Mouse (Mus musculus): Measurements from ENCODE around the gene Glod5. TPM values are rescaled to one million over a fixed set of nuclear protein-coding genes. Genes with fewer than 3 reads are reported as not detected.
"Not testable (repeated sequence)": the region's sequence is repeated elsewhere in the genome, so short reads cannot be mapped to it uniquely, and the experiment has no call there.

Gene Glod5
- 3.6 and 3.8 TPM in 2 replicates for polyA plus RNA-seq (2015; fragmentation: Nextera tagmentation; extraction: Ambion mirVana)

DNA sequence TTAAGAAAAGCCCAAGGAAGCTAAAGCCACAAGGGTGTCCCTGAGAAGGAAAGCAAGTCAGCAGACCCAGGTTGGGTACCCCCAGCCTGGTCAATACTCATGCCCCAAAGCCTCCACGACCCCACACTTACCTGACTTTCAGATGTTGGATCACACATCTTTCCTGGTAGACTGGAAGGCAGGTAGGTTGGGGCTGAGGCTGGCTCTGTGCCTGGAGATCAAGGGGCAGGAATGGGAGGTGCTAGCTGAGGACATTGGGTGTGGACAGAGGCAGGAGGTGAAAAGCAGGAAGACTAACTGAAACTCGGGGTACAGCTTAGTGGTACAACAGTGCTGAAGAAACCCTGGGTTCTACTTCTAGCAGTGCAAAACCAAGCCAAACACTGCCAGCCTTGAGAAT, at the start of gene Glod5:
Gene Glod5 (minus strand): TSS at position 207 of the 400 bp plus-strand sequence.
- Histone ChIP-seq H3K9ac (no peak within 1 kb of the TSS), H3K4me3 (replicated peaks) (no peak within 1 kb of the TSS), H3K9me3 (no peaks in the 10 kb centered on the region), H3K27me3 (replicated peaks) (no peaks in the 10 kb centered on the region), H3K4me2 (replicated peaks) (no peak within 1 kb of the TSS), H3K27ac (no peak within 1 kb of the TSS), H3K4me1 (replicated peaks) (no peaks in the 10 kb centered on the region), H3K36me3 (no peaks in the 10 kb centered on the region)
- 72% methylated on average over 2 of the region's 2 CpGs for WGBS
- ATAC-seq = no peak

DNA sequence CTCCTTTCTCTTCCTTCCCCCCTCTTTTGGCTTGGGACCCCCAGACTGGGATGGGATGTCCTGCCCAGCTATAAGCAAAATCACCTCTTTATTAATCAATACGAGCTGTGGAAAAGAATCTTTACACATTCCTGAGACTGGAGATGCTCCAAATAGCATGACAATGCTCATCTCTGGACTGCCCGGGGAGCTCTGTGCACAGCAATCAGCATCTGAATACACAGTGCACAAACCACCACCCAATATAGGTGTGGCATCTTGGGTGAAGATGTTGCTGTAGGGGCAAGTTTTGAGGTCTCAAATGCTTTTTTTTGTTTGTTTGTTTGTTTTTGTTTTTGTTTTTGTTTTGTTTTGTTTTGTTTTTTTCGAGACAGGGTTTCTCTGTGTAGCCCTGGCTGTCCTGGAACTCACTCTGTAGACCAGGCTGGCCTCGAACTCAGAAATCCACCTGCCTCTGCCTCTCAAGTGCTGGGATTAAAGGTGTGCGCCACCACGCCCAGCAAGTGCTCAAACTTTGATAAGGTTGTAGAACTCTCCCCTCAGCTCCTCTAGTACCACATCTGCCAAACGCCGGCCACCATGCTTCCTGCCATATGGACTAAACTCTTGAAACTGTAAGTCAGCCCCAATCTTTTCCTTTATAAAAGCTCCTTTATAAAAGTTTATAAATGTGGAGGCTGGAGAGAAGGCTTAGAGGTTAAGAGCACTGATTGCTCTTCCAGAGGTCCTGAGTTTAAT, 32.9 kb upstream of the Glod5 start:
- not testable (repeated sequence) for H3K27me3 ChIP-seq (replicated peaks); H3K9me3 ChIP-seq; H3K36me3 ChIP-seq; H3K27ac ChIP-seq; ATAC-seq; H3K4me1 ChIP-seq (replicated peaks); H3K4me2 ChIP-seq (replicated peaks); H3K9ac ChIP-seq; H3K4me3 ChIP-seq (replicated peaks)
- WGBS = 84% methylated on average over 8 of the region's 8 CpGs

DNA sequence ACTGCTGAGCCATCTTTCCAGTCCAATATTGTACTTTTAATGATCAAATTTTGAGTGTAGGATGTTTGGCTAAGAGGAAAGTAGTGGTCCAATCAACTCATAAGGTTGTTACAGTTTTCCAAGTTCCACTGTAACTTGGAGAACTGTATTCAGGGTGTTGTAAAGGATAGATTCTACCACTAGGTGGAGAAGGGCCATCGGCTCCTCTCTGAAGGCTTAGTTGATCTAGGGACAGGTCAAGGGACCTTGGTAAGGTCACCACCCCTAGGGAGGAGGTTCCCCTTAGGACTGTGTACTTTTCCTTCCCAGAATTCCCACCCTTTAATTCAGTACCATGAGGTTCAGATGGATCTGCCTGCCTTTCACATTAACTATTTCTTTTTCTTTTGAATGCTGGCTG, 14.7 kb upstream of the Glod5 start:
- 50% methylated on average over 1 of the region's 1 CpGs for WGBS
- Histone ChIP-seq H3K4me2 (replicated peaks) (no peak overlapping the region), H3K27ac (no peak overlapping the region), H3K4me1 (replicated peaks) (no peaks in the 10 kb centered on the region), H3K27me3 (replicated peaks) (no peaks in the 10 kb centered on the region), H3K9me3 (no peaks in the 10 kb centered on the region), H3K4me3 (replicated peaks) (no peak overlapping the region), H3K36me3 (no peaks in the 10 kb centered on the region), H3K9ac (no peak overlapping the region)
- no peak for ATAC-seq

DNA sequence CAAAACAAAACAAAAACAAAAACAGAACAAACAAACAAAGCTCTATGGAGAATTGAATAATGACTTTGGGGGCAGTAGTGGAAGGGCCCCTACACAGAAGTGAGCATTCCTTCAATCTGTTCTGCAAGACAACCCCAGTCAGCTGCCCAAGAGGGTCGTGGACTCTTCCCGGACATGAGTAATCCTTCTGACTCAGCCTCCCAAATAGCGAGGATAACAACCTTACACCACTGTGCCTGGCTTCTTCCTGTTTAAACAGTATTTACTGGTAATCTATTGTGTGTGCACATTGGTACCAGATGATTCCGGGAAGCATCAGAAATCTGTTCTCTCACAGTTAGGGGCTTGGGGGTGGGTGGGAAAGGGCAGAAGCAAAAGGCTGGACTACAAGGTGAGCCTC, 8.5 kb upstream of the Glod5 start:
- Histone ChIP-seq H3K9ac (no peak overlapping the region), H3K4me3 (replicated peaks) (no peak overlapping the region), H3K4me1 (replicated peaks) (no peaks in the 10 kb centered on the region), H3K36me3 (no peaks in the 10 kb centered on the region), H3K27ac (no peak overlapping the region), H3K4me2 (replicated peaks) (no peak overlapping the region), H3K9me3 (no peaks in the 10 kb centered on the region), H3K27me3 (replicated peaks) (no peaks in the 10 kb centered on the region)
- WGBS = 56% methylated on average over 4 of the region's 4 CpGs
- no peak for ATAC-seq

DNA sequence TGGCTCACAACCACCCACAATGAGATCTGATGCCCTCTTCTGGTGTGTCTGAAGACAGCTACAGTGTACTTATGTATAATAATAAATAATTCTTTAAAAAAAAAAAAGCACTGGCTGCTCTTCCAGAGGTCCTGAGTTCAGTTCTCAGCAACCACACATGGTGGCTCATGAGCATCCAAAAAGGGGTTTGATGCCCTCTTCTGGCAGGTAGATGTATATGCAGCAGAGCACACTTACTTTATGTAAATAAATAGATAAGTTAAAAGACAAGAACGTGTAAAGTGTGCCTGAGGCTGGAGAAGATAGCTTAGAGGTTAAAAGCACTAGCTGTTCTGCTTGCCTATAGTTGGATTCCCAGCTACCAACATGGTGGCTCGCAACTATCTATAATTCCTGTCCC, 6.5 kb upstream of the Glod5 start:
- no peaks in the 10 kb centered on the region for H3K9me3 ChIP-seq
- no peak overlapping the region for H3K4me2 ChIP-seq (replicated peaks)
- no peaks in the 10 kb centered on the region for H3K36me3 ChIP-seq
- no peak overlapping the region for H3K9ac ChIP-seq
- H3K4me1 ChIP-seq (replicated peaks) = no peaks in the 10 kb centered on the region
- H3K4me3 ChIP-seq (replicated peaks) = no peak overlapping the region
- WGBS = 59% methylated on average over 2 of the region's 2 CpGs
- ATAC-seq = no peak
- no peak overlapping the region for H3K27ac ChIP-seq
- H3K27me3 ChIP-seq (replicated peaks) = no peaks in the 10 kb centered on the region

DNA sequence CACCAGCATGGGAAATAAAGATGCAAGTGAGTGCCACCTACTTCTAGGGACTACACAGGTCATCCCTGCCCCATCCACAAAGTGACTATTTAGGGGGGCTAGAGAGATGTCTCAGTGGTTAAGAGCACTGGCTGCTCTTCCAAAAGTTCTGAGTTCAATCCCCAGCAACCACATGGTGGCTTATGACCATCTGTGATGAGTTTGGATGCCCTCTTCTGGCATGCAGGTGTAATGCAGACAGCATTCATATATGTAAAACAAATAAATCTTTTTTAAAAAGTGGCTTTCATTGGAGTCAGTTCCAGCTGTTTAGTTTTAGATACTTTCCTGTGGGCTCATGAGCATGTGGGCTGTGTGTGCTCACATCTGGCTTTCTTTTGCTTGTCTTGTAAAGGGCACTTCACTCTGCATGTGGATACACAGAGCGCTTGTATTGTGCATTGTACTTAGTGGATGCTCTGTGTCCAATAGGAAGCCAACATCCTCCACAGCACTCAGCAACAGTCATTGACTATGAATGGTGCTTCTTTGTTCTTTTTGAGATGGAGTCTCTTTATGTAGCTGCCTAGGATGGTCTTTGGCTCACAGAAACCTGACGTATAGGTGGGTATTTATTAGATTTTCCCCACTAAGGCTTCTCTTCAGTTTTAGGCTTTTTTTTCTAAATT, 2.0 kb upstream of the Glod5 start:
- 81% methylated on average over 2 of the region's 2 CpGs for WGBS
- Histone ChIP-seq H3K4me1 (replicated peaks) (no peaks in the 10 kb centered on the region), H3K9ac (no peak overlapping the region), H3K9me3 (no peaks in the 10 kb centered on the region), H3K4me3 (replicated peaks) (no peak overlapping the region), H3K27ac (no peak overlapping the region), H3K4me2 (replicated peaks) (no peak overlapping the region), H3K27me3 (replicated peaks) (no peaks in the 10 kb centered on the region), H3K36me3 (no peaks in the 10 kb centered on the region)
- ATAC-seq = no peak

DNA sequence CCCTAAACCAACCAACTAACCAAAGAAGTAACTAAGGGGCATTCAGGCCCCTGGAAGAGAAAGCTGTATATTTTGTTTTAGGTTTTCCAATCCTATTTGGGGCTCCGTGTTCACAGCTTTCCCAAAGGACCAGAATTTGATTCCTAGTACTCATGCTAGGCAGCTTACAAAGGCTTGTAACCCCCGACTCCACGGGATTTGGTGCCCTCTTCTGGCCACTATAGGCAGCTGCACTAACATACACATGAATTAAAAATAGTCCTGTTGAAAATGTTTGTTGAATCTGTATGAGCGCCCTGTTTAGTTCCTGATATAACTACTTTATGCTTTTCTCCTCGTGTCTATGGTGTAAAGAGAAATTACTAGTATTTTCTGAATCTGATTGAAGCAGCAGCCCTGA, 1.1 kb downstream of the Glod5 start:
- Histone ChIP-seq H3K4me2 (replicated peaks) (no peak overlapping the region), H3K27ac (no peak overlapping the region), H3K27me3 (replicated peaks) (no peaks in the 10 kb centered on the region), H3K9me3 (no peaks in the 10 kb centered on the region), H3K4me1 (replicated peaks) (no peaks in the 10 kb centered on the region), H3K9ac (no peak overlapping the region), H3K4me3 (replicated peaks) (no peak overlapping the region), H3K36me3 (no peaks in the 10 kb centered on the region)
- no peak for ATAC-seq
- WGBS = 6% methylated on average over 5 of the region's 5 CpGs

DNA sequence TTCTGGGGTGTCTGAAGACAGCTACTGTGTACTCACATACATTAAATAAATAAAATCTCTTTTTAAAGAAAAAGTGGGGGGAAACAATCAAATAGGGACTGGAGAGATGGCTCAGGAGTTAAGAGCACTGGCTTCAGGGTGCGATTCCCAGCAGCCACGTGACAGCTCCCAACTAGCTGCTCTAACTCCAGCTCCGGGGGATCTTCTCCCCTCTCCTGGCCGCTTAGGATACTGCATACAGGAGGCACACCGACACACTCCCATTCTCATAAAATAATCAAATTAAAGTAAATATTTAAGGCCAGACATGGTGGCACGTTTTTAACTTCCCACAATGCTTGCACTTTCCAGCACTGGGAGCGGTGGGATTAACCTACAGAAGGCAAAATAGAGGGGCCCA, 2.6 kb downstream of the Glod5 start:
- not testable (repeated sequence) for H3K4me2 ChIP-seq (replicated peaks); H3K4me1 ChIP-seq (replicated peaks); H3K27me3 ChIP-seq (replicated peaks); H3K4me3 ChIP-seq (replicated peaks); H3K9ac ChIP-seq; H3K9me3 ChIP-seq; H3K36me3 ChIP-seq; ATAC-seq; H3K27ac ChIP-seq
- WGBS = 17% methylated on average over 7 of the region's 7 CpGs

DNA sequence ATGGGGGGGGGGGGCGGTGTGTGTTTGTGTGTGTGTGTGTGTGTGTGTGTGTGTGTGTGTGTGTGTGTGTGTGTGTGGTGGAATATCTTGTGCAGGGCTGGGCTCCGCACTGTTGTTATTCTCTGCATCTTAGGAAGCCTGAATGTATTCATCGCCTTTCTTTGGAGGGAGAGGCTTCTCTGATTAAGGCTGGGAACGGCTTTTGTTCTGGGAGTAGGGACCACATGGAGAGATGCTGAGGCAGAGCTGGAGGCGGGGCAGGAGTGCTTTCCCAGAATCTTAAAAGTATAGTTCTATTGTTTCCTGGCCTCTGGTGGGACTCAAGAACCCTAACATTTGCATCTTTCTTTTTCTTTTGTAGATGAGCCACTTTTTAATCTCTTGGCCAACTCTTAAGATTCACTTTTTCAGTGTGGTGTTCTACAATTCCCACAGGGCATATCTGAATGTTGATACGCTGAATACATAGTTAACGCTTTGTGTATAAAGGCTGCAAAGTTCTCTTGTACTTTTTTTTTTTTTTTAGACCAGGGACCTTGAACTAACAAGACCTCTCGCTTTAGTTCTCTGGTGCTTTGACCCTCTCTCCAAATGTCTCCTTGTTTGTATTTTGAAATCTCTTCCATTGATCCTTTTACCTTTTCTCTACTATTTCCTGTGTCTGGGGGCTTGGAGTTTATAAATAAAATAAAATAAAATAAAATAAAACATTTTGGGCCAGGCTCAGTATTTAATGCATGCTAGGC, 4.5 kb downstream of the Glod5 start:
- H3K9ac ChIP-seq = no peak overlapping the region
- no peak overlapping the region for H3K4me3 ChIP-seq (replicated peaks)
- no peak overlapping the region for H3K4me2 ChIP-seq (replicated peaks)
- no peaks in the 10 kb centered on the region for H3K9me3 ChIP-seq
- H3K27me3 ChIP-seq (replicated peaks) = no peaks in the 10 kb centered on the region
- WGBS = 45% methylated on average over 7 of the region's 8 CpGs
- no peak overlapping the region for H3K27ac ChIP-seq
- no peaks in the 10 kb centered on the region for H3K36me3 ChIP-seq
- H3K4me1 ChIP-seq (replicated peaks) = no peaks in the 10 kb centered on the region
- ATAC-seq = no peak

DNA sequence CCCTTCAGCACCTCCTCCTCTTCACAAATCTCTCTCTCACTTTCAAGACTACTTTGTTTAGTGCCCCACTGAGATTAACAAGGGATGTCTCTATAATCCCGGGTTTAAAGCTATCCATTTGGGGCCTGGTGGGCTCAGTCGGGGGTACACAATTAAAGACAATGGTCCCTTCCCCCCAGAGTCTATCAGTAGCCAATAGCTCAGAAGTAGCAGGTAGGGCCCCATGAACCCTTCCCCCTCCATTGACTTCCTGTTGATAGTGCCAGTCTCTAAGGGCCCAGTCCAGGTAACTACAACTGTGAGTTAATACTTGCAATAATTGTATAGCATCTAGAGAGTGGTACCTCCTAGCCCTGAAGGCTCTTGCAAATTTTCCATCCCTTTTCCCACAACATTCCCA, 5.1 kb downstream of the Glod5 start:
- Histone ChIP-seq H3K4me1 (replicated peaks) (no peaks in the 10 kb centered on the region), H3K36me3 (no peaks in the 10 kb centered on the region), H3K4me3 (replicated peaks) (no peak overlapping the region), H3K9me3 (no peaks in the 10 kb centered on the region), H3K9ac (no peak overlapping the region), H3K4me2 (replicated peaks) (no peak overlapping the region), H3K27ac (no peak overlapping the region), H3K27me3 (replicated peaks) (no peaks in the 10 kb centered on the region)
- no peak for ATAC-seq
- 9% methylated on average over 2 of the region's 2 CpGs for WGBS

DNA sequence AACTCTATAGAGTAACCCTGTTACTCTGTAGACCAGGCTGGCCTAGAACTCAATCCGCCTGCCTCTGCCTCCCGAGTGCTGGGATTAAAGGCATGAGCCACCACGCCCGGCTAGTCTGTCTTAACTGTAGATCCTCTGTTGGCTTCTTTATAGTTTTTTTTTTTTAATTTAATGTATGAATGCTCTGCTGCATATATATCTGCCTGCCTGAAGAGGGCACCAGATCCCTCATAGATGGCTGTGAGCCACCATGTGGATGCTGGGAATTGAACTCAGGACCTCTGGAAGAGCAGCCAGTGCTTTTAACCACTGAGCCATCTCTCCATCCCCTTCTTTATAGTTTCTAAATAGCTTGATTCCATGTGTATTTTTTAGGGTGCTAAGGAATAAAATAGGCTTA, 8.9 kb downstream of the Glod5 start:
- H3K9ac ChIP-seq; H3K4me3 ChIP-seq (replicated peaks); H3K4me1 ChIP-seq (replicated peaks); H3K27ac ChIP-seq; H3K36me3 ChIP-seq; H3K27me3 ChIP-seq (replicated peaks); H3K9me3 ChIP-seq; H3K4me2 ChIP-seq (replicated peaks); ATAC-seq: not testable (repeated sequence)
- 81% methylated on average over 4 of the region's 4 CpGs for WGBS

DNA sequence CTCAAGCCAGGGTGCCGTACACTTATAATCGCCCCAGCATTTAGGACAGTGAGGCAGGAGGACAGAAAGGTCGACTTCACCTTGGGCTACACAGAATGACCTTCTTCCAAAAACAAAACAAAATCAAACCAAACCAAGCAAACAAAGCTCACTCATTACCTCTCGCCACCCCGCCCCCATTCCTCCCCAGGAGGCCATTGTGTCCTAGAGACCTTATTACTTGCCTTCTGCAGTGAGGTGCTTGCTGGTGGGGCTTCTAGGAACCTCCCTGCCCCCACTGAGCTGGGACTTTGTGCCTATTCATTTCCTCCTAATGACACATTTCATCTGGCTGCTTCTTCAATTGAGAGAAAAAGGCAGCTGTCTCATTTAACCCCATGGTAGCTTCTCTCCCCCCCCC, 9.7 kb downstream of the Glod5 start:
- Histone ChIP-seq H3K36me3 (no peaks in the 10 kb centered on the region), H3K27me3 (replicated peaks) (no peaks in the 10 kb centered on the region), H3K4me1 (replicated peaks) (no peaks in the 10 kb centered on the region), H3K27ac (no peak overlapping the region), H3K9ac (no peak overlapping the region), H3K4me3 (replicated peaks) (no peak overlapping the region), H3K4me2 (replicated peaks) (no peak overlapping the region), H3K9me3 (no peaks in the 10 kb centered on the region)
- ATAC-seq = no peak
- 57% methylated on average over 5 of the region's 5 CpGs for WGBS
